Mouse (Mus musculus) B cell, adult 62 days (primary cell): ENCODE results near the gene Kdr. TPM values are rescaled to one million over a fixed set of nuclear protein-coding genes. Genes with fewer than 3 reads are reported as not detected.

ENCODE experiments used
- total RNA-seq: library from RNA; stranded (reverse); gene quantifications from 4 replicates; pipeline ENCODE4 v1.2.4, GENCODE M21; 2023

Kdr gene
- total RNA-seq: not detected in 4 replicates

DNA sequence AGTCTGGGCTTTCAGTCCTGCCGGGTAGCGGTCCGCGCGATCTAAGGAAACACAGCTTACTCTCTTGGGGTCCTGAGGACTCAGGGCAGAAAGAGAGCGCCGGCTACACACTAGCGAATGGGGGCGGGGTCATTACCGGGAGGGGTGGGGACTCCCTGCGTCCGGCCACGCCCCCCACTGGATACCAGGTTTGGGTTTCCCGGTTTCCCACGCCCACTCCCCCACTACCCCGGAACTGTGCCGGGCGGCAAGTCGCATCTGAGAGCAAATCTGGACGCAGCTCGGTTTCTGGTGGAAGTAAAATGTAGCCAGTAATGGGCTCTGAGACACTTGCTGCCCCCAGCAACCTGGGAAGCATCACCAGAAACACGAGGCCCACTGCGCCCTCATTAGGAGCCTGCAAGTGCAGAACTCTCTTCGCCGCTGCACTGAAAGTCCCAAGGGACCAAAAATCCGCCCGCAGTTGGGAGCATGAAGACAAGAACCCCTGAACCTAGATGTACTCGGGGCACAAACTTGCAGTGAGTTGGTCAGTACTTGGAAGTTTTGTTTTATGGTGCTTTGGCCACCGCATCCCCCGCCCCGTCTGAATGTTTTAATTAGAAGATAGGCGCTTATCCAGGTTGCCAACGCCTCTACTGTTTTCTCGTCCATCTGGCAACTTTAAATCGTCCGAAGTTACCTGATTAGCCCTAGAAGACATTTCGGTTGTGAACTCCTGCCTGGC lies at the start of gene Kdr:
Gene Kdr (minus strand): TSS at position 85 of the 727 bp plus-strand sequence.

Other genes starting within 250 kb of the Kdr start
- 35.3 to 41.4 TPM (median 39.8 TPM) in 4 replicates for gene Srd5a3, start 161.8 kb upstream of the Kdr start, total RNA-seq
- gene Tmem165, start 205.4 kb upstream of the Kdr start, total RNA-seq: 25.5 to 36.2 TPM (median 30.8 TPM) in 4 replicates